Mouse (Mus musculus) E14TG2a.4 (cell line): ENCODE measurements around the gene Gm20914.
"Not testable (repeated sequence)": the region's sequence is repeated elsewhere in the genome, so short reads cannot be mapped to it uniquely, and the experiment has no call there.

ENCODE experiments used
- CTCF ChIP-seq: conservative IDR thresholded peaks from 2 replicates; pipeline ENCODE4 v1.5.1; 2014; ENCODE audit warnings: low read length
- NANOG ChIP-seq: IDR thresholded peaks from 2 replicates; pipeline ENCODE4 v1.6.1; 2014; ENCODE audit warnings: borderline replicate concordance, low read length, mixed read lengths
- POU5F1 ChIP-seq: IDR thresholded peaks from 2 replicates; pipeline ENCODE4 v1.6.1; 2014; ENCODE audit warnings: low read length, borderline replicate concordance

- not testable (repeated sequence) for TF ChIP-seq NANOG, CTCF, POU5F1
Observed at GRCm38 (mm10) chrY:5725678-5726077, at the start of gene Gm20914.
